Mouse (Mus musculus) intestine, embryonic 15.5 days (tissue): ENCODE measurements at regions not wholly inside any gene's neighbourhood (a gene's known extent, or its start where the extent isn't known, plus 50 kb on each side); places are given as distances from the start of the nearest gene placed in this dataset.

Source experiments
- ATAC-seq: fragments of 200-750 bp; cut with Nextera tagmentation; 2 replicates; pipeline ENCODE4 v1.8.0; 2017; ENCODE audit warnings: moderate TSS enrichment, moderate library complexity
- H3K27ac ChIP-seq: fragments of 300-500 bp; sonication (generic); 2 replicates; pipeline ENCODE4 v1.5.1; 2015; ENCODE audit warnings: mild to moderate bottlenecking, inconsistent platforms
- H3K27me3 ChIP-seq: fragments of 300-500 bp; sonication (generic); replicated peaks from 2 replicates; pipeline ENCODE4 v1.6.1; 2015; ENCODE audit warnings: inconsistent platforms
- H3K36me3 ChIP-seq: fragments of 300-500 bp; sonication (generic); 2 replicates; pipeline ENCODE4 v1.6.1; 2015; ENCODE audit warnings: inconsistent platforms
- H3K4me1 ChIP-seq: fragments of 300-500 bp; sonication (generic); replicated peaks from 2 replicates; pipeline ENCODE4 v1.6.1; 2015; ENCODE audit warnings: inconsistent platforms
- H3K4me2 ChIP-seq: fragments of 300-500 bp; sonication (generic); replicated peaks from 2 replicates; pipeline ENCODE4 v1.6.1; 2015; ENCODE audit warnings: mild to moderate bottlenecking, inconsistent platforms
- H3K4me3 ChIP-seq: fragments of 300-500 bp; sonication (generic); replicated peaks from 2 replicates; pipeline ENCODE4 v1.5.1; 2015; ENCODE audit warnings: inconsistent platforms
- H3K9ac ChIP-seq: fragments of 300-500 bp; sonication (generic); 2 replicates; pipeline ENCODE4 v1.6.1; 2015; ENCODE audit warnings: inconsistent platforms
- H3K9me3 ChIP-seq: fragments of 300-500 bp; sonication (generic); 2 replicates; pipeline ENCODE4 v1.6.1; 2016; ENCODE audit warnings: inconsistent platforms
- WGBS: fragments of 180-500 bp; shearing (Covaris S2); methylation state at CpG from one replicate; pipeline ENCODE4 v1.1.7; 2015; 5-methylcytosine and 5-hydroxymethylcytosine counted together

- Histone ChIP-seq H3K4me1 (no peaks in the 10 kb centered on the region), H3K27me3 (no peaks in the 10 kb centered on the region), H3K9me3 (no peaks in the 10 kb centered on the region), H3K4me3 (no peak overlapping the region), H3K9ac (no peak overlapping the region), H3K27ac (no peak overlapping the region), H3K36me3 (no peaks in the 10 kb centered on the region), H3K4me2 (no peak overlapping the region)
- WGBS: 89% methylated on average over 3 of the region's 3 CpGs
- no peak for ATAC-seq
Observed at GRCm38 (mm10) chr16:92998689-92999088, 172.7 kb upstream of the Runx1 start.

- Histone ChIP-seq H3K4me1 (no peaks in the 10 kb centered on the region), H3K4me2 (no peak overlapping the region)
Observed at GRCm38 (mm10) chr16:92997636-92998035, 171.7 kb upstream of the Runx1 start.

GRCm38 (mm10) chr16:92995993-92996350 is 170.0 kb upstream of the Runx1 start:
- ATAC-seq: no peak
- H3K4me3 ChIP-seq: no peak overlapping the region
- H3K9ac ChIP-seq: no peak overlapping the region
- H3K36me3 ChIP-seq: no peaks in the 10 kb centered on the region
- 71% methylated on average over 4 of the region's 4 CpGs for WGBS
- H3K9me3 ChIP-seq: no peaks in the 10 kb centered on the region
- no peaks in the 10 kb centered on the region for H3K4me1 ChIP-seq
- no peak overlapping the region for H3K4me2 ChIP-seq
- no peaks in the 10 kb centered on the region for H3K27me3 ChIP-seq
- H3K27ac ChIP-seq: no peak overlapping the region

More at GRCm38 (mm10) chr16:92997636-92998035, 171.7 kb upstream of the Runx1 start:
- no peak overlapping the region for H3K9ac ChIP-seq
- H3K36me3 ChIP-seq: no peaks in the 10 kb centered on the region
- no peak overlapping the region for H3K4me3 ChIP-seq
- no peaks in the 10 kb centered on the region for H3K27me3 ChIP-seq
- no peaks in the 10 kb centered on the region for H3K9me3 ChIP-seq
- 60% methylated on average over 6 of the region's 6 CpGs for WGBS
- ATAC-seq: no peak
- no peak overlapping the region for H3K27ac ChIP-seq

GRCm38 (mm10) chr16:92995132-92995992 is 169.4 kb upstream of the Runx1 start:
- Histone ChIP-seq H3K27ac (no peak overlapping the region), H3K4me2 (no peak overlapping the region), H3K36me3 (no peaks in the 10 kb centered on the region), H3K9ac (no peak overlapping the region), H3K9me3 (no peaks in the 10 kb centered on the region), H3K4me1 (no peaks in the 10 kb centered on the region), H3K4me3 (no peak overlapping the region), H3K27me3 (no peaks in the 10 kb centered on the region)
- ATAC-seq: no peak
- 79% methylated on average over 13 of the region's 13 CpGs for WGBS

- no peak overlapping the region for H3K27ac ChIP-seq
- no peaks in the 10 kb centered on the region for H3K27me3 ChIP-seq
- H3K9ac ChIP-seq: no peak overlapping the region
- H3K4me2 ChIP-seq: no peak overlapping the region
- H3K9me3 ChIP-seq: no peaks in the 10 kb centered on the region
- H3K36me3 ChIP-seq: no peaks in the 10 kb centered on the region
- ATAC-seq: no peak
- 31% methylated on average over 3 of the region's 3 CpGs for WGBS
- no peaks in the 10 kb centered on the region for H3K4me1 ChIP-seq
- H3K4me3 ChIP-seq: no peak overlapping the region
Observed at GRCm38 (mm10) chr16:92992876-92993275, 166.9 kb upstream of the Runx1 start.

- Histone ChIP-seq H3K4me3 (no peak overlapping the region), H3K9me3 (no peaks in the 10 kb centered on the region), H3K9ac (no peak overlapping the region), H3K4me2 (no peak overlapping the region), H3K4me1 (no peaks in the 10 kb centered on the region), H3K27ac (no peak overlapping the region), H3K27me3 (no peaks in the 10 kb centered on the region), H3K36me3 (no peaks in the 10 kb centered on the region)
- WGBS: 75% methylated on average over 7 of the region's 7 CpGs
- no peak for ATAC-seq
Observed at GRCm38 (mm10) chr16:92991405-92991804, 165.5 kb upstream of the Runx1 start.

GRCm38 (mm10) chr16:92988416-92988815 is 162.5 kb upstream of the Runx1 start:
- no peaks in the 10 kb centered on the region for H3K4me1 ChIP-seq
- no peak overlapping the region for H3K4me3 ChIP-seq
- H3K9me3 ChIP-seq: no peaks in the 10 kb centered on the region
- no peaks in the 10 kb centered on the region for H3K27me3 ChIP-seq
- WGBS: 64% methylated on average over 1 of the region's 1 CpGs
- H3K27ac ChIP-seq: no peak overlapping the region
- ATAC-seq: no peak
- H3K36me3 ChIP-seq: no peaks in the 10 kb centered on the region
- H3K4me2 ChIP-seq: no peak overlapping the region
- H3K9ac ChIP-seq: no peak overlapping the region

GRCm38 (mm10) chr16:92988000-92988399 is 162.1 kb upstream of the Runx1 start:
- WGBS: 92% methylated on average over 3 of the region's 3 CpGs
- Histone ChIP-seq H3K27me3 (no peaks in the 10 kb centered on the region), H3K4me3 (no peak overlapping the region), H3K9me3 (no peaks in the 10 kb centered on the region), H3K27ac (no peak overlapping the region), H3K36me3 (no peaks in the 10 kb centered on the region), H3K4me1 (no peaks in the 10 kb centered on the region), H3K9ac (no peak overlapping the region), H3K4me2 (no peak overlapping the region)
- ATAC-seq: no peak

- Histone ChIP-seq H3K4me2 (no peak overlapping the region), H3K36me3 (no peaks in the 10 kb centered on the region), H3K27ac (no peak overlapping the region), H3K27me3 (no peaks in the 10 kb centered on the region), H3K9me3 (no peaks in the 10 kb centered on the region), H3K4me1 (no peaks in the 10 kb centered on the region), H3K9ac (no peak overlapping the region), H3K4me3 (no peak overlapping the region)
- ATAC-seq: no peak
- WGBS: 56% methylated on average over 6 of the region's 6 CpGs
Observed at GRCm38 (mm10) chr16:92985768-92986167, 159.8 kb upstream of the Runx1 start.

GRCm38 (mm10) chr16:92982934-92983333 is 157.0 kb upstream of the Runx1 start:
- Histone ChIP-seq H3K36me3 (no peaks in the 10 kb centered on the region), H3K27ac (no peak overlapping the region), H3K4me1 (no peaks in the 10 kb centered on the region), H3K4me2 (no peak overlapping the region), H3K9ac (no peak overlapping the region), H3K9me3 (no peaks in the 10 kb centered on the region), H3K4me3 (no peak overlapping the region), H3K27me3 (no peaks in the 10 kb centered on the region)
- WGBS: 93% methylated on average over 7 of the region's 7 CpGs
- no peak for ATAC-seq

- Histone ChIP-seq H3K4me2 (no peak overlapping the region), H3K9me3 (no peaks in the 10 kb centered on the region), H3K27ac (no peak overlapping the region), H3K4me1 (no peaks in the 10 kb centered on the region), H3K9ac (no peak overlapping the region), H3K36me3 (no peaks in the 10 kb centered on the region), H3K4me3 (no peak overlapping the region), H3K27me3 (no peaks in the 10 kb centered on the region)
- WGBS: 75% methylated on average over 11 of the region's 11 CpGs
- no peak for ATAC-seq
Observed at GRCm38 (mm10) chr16:92979620-92980330, 153.8 kb upstream of the Runx1 start.

- ATAC-seq: no peak
- WGBS: 51% methylated on average over 8 of the region's 8 CpGs
Observed at GRCm38 (mm10) chr16:92976097-92976496, 150.1 kb upstream of the Runx1 start.

GRCm38 (mm10) chr16:92975090-92975489 is 149.1 kb upstream of the Runx1 start:
- Histone ChIP-seq H3K27ac (no peak overlapping the region), H3K4me1 (no peaks in the 10 kb centered on the region), H3K4me3 (no peak overlapping the region), H3K9me3 (no peaks in the 10 kb centered on the region), H3K27me3 (no peaks in the 10 kb centered on the region), H3K9ac (no peak overlapping the region), H3K4me2 (no peak overlapping the region), H3K36me3 (no peaks in the 10 kb centered on the region)
- no peak for ATAC-seq
- 90% methylated on average over 8 of the region's 8 CpGs for WGBS

More at GRCm38 (mm10) chr16:92976097-92976496, 150.1 kb upstream of the Runx1 start:
- Histone ChIP-seq H3K9me3 (no peaks in the 10 kb centered on the region), H3K4me3 (no peak overlapping the region), H3K27ac (no peak overlapping the region), H3K9ac (no peak overlapping the region), H3K4me1 (no peaks in the 10 kb centered on the region), H3K27me3 (no peaks in the 10 kb centered on the region), H3K4me2 (no peak overlapping the region), H3K36me3 (no peaks in the 10 kb centered on the region)
